In genomic region chr14:104038628-104039325, GRCm38 (mm10) we compare ENCODE assay signal across 8 mouse cellular contexts.
A peak's percentile ranks its signal among the peaks of the same experiment; 100 is the strongest.
DNase-seq lines count a peak whose midpoint lies in the region; ATAC-seq and TF ChIP-seq lines count a peak whose summit lies in the region.
"Had no signal": no experiment of that assay in that cellular context is flagged by ENCODE, and none has a peak within 500 bp of the region (broad histone marks: within the 10 kb centered on the region; RNA-seq: fewer than 3 reads in every experiment).

No protein-coding gene starts in this region.

- H3K9me3 ChIP-seq in lung, postnatal 0 days (ENCODE audit: low read length) = no peaks in the 10 kb centered on the region

- H3K4me1 ChIP-seq in embryonic fibroblast, embryonic 13.5 days (ENCODE audit: control insufficient read depth, insufficient read depth, low read length) = no peaks in the 10 kb centered on the region
- no peaks in the 10 kb centered on the region for H3K4me1 ChIP-seq in lung, postnatal 0 days (ENCODE audit: insufficient read depth, low read depth, low read length)

- no peak for TF ChIP-seq POLR2A in brain, embryonic 14.5 days (IDR thresholded peaks at IDR 0.05; ENCODE audit: borderline replicate concordance, extremely low read depth, insufficient read depth, insufficient read length, poor library complexity, severe bottlenecking)
- no peak for TF ChIP-seq POLR2A in embryonic fibroblast, embryonic 13.5 days (IDR thresholded peaks at IDR 0.05; ENCODE audit: low read depth, low read length)

- H3K27ac ChIP-seq in embryonic fibroblast, embryonic 13.5 days (ENCODE audit: insufficient read depth, low read length) = no peak overlapping the region
- no peak overlapping the region for H3K27ac ChIP-seq in lung, postnatal 0 days (ENCODE audit: low read length)
- H3K27ac ChIP-seq: macrophage had no signal

- no peaks in the 10 kb centered on the region for H3K36me3 ChIP-seq in lung, postnatal 0 days (ENCODE audit: insufficient read depth, low read length)

- TF ChIP-seq EP300 in lung, postnatal 0 days (IDR thresholded peaks at IDR 0.05) = no peak

- 11% methylated on average over 13 of the region's 13 CpGs for WGBS in lung, postnatal 0 days

- peak; percentile 98 for TF ChIP-seq CTCF in brain, embryonic 14.5 days (IDR thresholded peaks at IDR 0.05; ENCODE audit: borderline replicate concordance, extremely low read depth, insufficient read depth, insufficient read length)
- peak; percentile 87 for TF ChIP-seq CTCF in embryonic fibroblast, embryonic 13.5 days (IDR thresholded peaks at IDR 0.05; ENCODE audit: borderline replicate concordance, insufficient read depth, low read length)
- TF ChIP-seq CTCF in lung, postnatal 0 days (IDR thresholded peaks at IDR 0.05) = peak; percentile 86

- DNase-seq in MN1 (ENCODE audit: low spot score) = peak; percentile 48
- DNase-seq in brain, embryonic 14.5 days (ENCODE audit: low read depth) = peak; percentile 87
- peak; percentile 46 to 71 for DNase-seq in layer of hippocampus, adult 18-20 months (ENCODE audit: low spot score in 2 of 2)
- peak; percentile 77 for DNase-seq in lung, postnatal 0 days (ENCODE audit: low spot score)
- peak; percentile 46 for DNase-seq in right cerebral cortex, adult 18-20 months

- peak; percentile 88 to 91 for ATAC-seq in hematopoietic stem cell, adult 5-6 weeks (replicated peaks in 1 of 2; ENCODE audit: insufficient read depth in 1 of 2, low FRiP score in 2 of 2, low TSS enrichment in 1 of 2, low read depth in 1 of 2, poor library complexity in 2 of 2, severe bottlenecking in 2 of 2)
- ATAC-seq in lung, postnatal 0 days = peak; percentile 35

- H3K27me3 ChIP-seq in lung, postnatal 0 days (replicated peaks; ENCODE audit: insufficient read depth, low read length) = no peaks in the 10 kb centered on the region; the same call in 1 of the 2 replicates

- no peak overlapping the region for H3K4me2 ChIP-seq in lung, postnatal 0 days (replicated peaks; ENCODE audit: low read depth, low read length)

- H3K4me3 ChIP-seq in embryonic fibroblast, embryonic 13.5 days (ENCODE audit: insufficient read depth, low read length) = no peak overlapping the region
- H3K4me3 ChIP-seq in lung, postnatal 0 days (ENCODE audit: low read depth, low read length) = no peak overlapping the region

- H3K9ac ChIP-seq in lung, postnatal 0 days (replicated peaks; ENCODE audit: low read depth) = no peak overlapping the region
